Mouse (Mus musculus) bone marrow, adult 2 months (tissue): Measurements from ENCODE around the gene Ikbke. TPM values are rescaled to one million over a fixed set of nuclear protein-coding genes. Genes with fewer than 3 reads are reported as not detected.

Source experiments
- H3K27ac ChIP-seq: fragments of 200-500 bp; 2 replicates; pipeline ENCODE4 v1.5.1; 2012; ENCODE audit warnings: low read depth, mild to moderate bottlenecking, control low read depth, inconsistent platforms, low read length; ENCODE audit not compliant: control insufficient read depth, poor library complexity, insufficient read depth
- H3K4me1 ChIP-seq: fragments of 200-500 bp; 2 replicates; pipeline ENCODE4 v1.6.1; 2011; ENCODE audit warnings: low read length; ENCODE audit not compliant: control insufficient read depth, insufficient read depth
- H3K4me3 ChIP-seq: fragments of 200-500 bp; replicated peaks from 2 replicates; pipeline ENCODE3; 2011; ENCODE audit warnings: mild to moderate bottlenecking, low read depth, low read length, control low read depth; ENCODE audit not compliant: control insufficient read depth
- CTCF ChIP-seq: fragments of 200-500 bp; IDR thresholded peaks from 2 replicates; pipeline ENCODE4 v1.5.1; 2011; ENCODE audit warnings: low read length, control low read depth; ENCODE audit not compliant: control insufficient read depth, insufficient read depth
- POLR2A ChIP-seq: fragments of 200-500 bp; IDR thresholded peaks from 2 replicates; pipeline ENCODE4 v1.6.1; 2011; ENCODE audit warnings: low read depth, mild to moderate bottlenecking, control low read depth, low read length, borderline replicate concordance; ENCODE audit not compliant: control insufficient read depth
- WGBS: fragments of 180-500 bp; shearing (Covaris S2); methylation state at CpG from one replicate; pipeline ENCODE4 v1.1.7; 2018; 5-methylcytosine and 5-hydroxymethylcytosine counted together
- polyA plus RNA-seq: library from polyadenylated mRNA; stranded (reverse); fragments of >200 nt; gene quantifications from 2 replicates; pipeline ENCODE4 v1.2.4, GENCODE M21; 2011; ENCODE audit warnings: low replicate concordance; ENCODE audit not compliant: missing spikeins, insufficient read depth, insufficient read length

The Ikbke gene
- polyA plus RNA-seq, 1 experiment, result 40.9 TPM

DNA sequence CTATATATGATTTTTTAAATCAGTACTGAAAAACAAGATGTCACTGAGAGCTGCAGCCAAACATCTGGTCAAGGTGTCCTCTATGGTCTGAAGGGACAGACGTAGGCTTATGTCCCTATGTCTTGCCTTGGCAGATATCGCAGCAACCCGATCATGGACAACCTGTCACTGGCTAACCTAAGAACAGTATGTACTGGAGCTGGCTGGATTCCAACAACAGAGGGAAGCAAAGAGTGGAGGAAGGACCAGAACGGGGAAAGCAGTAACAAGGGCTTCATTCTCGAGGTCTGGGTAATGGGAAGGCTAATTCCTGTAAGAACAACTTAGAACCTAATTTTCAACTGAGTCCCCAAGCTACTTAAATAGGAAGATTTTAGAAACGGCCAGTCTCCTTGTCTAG, 9.5 kb upstream of the Ikbke start:
- peaks cover 6% of the 10 kb centered on the region for H3K4me1 ChIP-seq
- H3K4me3 ChIP-seq, result no peak overlapping the region
- TF ChIP-seq CTCF (no peak), POLR2A (no peak)
- H3K27ac ChIP-seq, result no peak overlapping the region
- WGBS, result 73% methylated on average over 6 of the region's 6 CpGs

DNA sequence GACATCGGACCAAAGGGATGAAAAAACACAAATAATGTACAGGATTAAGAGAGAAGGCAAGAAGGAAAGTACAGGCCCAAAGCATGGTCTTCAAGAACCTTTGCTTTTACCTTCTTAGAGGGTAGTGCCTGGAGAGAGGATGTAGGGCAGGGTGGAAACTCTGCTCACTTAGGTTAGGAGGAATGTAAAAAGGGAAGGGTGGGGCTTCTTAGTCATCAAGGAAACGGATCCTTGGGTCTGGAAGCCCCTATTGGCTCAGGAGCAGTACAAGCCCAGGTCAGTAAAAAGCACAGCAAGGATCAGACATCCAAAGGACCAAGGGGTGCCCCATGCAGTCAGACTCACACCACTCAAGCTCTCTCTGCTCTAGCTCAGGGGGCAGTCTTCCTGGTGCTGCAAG, 7.9 kb upstream of the Ikbke start:
- H3K4me1 ChIP-seq, result peaks cover 6% of the 10 kb centered on the region
- no peak for TF ChIP-seq POLR2A
- no peak for TF ChIP-seq CTCF
- 39% methylated on average over 2 of the region's 2 CpGs for WGBS
- H3K4me3 ChIP-seq, result no peak overlapping the region
- H3K27ac ChIP-seq, result 0 out of 2 replicates have a peak overlapping the region, but pooled peaks have one; percentile 23

DNA sequence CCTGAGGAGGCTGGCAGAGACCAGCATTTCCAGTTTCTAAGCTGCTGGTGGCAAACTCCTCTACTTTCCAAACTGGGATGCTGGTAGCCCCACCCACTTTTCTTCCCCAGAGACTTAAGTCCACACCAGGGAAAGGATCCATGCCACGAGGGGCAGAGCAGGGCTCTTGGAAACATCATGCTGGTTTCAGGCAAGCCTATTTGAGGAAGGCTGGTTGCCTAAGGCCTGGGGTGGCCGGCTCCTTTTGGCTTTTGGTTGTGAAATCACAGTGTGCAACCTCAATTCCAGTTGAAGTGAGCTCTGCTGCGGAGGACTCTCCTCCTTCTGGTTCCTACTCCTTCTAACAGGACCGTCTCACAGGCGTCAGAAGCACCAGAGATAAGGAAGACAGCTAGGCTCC, 7.4 kb upstream of the Ikbke start:
- TF ChIP-seq POLR2A (no peak), CTCF (no peak)
- no peak overlapping the region; the same call in 1 of the 2 replicates for H3K27ac ChIP-seq
- 30% methylated on average over 5 of the region's 5 CpGs for WGBS
- peaks cover 6% of the 10 kb centered on the region for H3K4me1 ChIP-seq
- no peak overlapping the region for H3K4me3 ChIP-seq

DNA sequence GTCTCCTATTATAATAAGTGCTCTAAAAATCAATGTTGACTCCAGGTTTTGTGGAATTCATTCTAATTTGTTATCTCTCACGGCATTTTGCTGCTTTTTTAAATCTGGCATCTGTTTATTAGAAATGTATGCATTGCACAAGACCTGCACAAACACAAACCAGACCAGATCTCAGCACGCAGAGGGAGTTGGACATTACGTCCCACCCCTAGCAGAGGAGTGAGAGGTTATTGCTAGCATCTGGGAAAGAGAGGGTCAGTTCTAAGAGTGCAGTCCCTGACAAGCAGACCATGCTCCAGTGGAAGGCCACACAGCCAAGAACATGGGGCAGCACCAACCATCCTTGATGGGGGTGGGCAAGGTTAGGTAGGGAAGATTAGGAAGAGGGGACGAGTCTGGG, 5.2 kb upstream of the Ikbke start:
- no peak overlapping the region for H3K4me3 ChIP-seq
- H3K4me1 ChIP-seq, result peaks cover 6% of the 10 kb centered on the region
- H3K27ac ChIP-seq, result no peak overlapping the region
- TF ChIP-seq POLR2A (no peak), CTCF (no peak)
- 81% methylated on average over 4 of the region's 4 CpGs for WGBS

DNA sequence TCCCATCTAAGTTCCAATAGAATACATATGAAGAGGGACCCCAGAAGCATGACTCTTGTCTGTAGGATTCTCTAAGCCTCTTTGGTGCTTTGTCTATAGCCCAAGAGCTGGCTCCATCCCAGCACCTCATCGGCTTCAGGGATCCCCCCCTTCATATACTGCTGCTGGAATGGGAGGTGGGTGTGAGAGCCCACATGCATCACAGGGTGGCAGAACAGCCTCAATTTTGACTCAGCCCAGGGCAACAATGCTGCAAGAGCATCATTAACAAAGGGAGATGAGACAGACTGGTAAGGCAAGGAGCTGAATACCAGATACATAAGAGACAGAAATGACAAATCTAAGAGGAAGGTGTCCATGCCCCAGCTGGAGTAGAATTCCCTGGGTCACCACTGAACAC, 4.8 kb upstream of the Ikbke start:
- TF ChIP-seq POLR2A (no peak), CTCF (no peak)
- 80% methylated on average over 1 of the region's 1 CpGs for WGBS
- Histone ChIP-seq H3K4me3 (no peak overlapping the region), H3K27ac (no peak overlapping the region), H3K4me1 (peaks cover 6% of the 10 kb centered on the region)

DNA sequence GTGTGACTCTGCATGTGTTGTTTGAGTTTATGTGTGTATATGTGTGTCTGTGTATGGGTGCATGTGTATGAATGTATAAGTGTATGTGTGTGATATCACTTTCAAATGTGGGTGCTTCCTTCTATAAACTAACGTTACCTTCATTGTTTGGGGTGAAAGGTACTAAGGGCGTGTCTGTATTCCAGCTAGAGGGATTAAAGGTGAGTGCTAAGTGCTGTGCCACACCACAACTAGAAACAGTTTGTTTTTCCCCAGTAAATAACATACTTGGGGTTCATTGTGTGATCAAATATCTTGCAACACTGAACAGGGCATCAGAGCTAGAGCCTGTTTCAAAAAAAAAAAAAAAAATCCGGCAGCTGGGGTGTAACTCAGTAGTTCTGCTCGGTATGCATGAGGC, 2.3 kb upstream of the Ikbke start:
- TF ChIP-seq CTCF, result no peak
- no peak for TF ChIP-seq POLR2A
- Histone ChIP-seq H3K4me3 (no peak overlapping the region), H3K27ac (no peak overlapping the region), H3K4me1 (peaks cover 6% of the 10 kb centered on the region)
- 68% methylated on average over 4 of the region's 4 CpGs for WGBS

DNA sequence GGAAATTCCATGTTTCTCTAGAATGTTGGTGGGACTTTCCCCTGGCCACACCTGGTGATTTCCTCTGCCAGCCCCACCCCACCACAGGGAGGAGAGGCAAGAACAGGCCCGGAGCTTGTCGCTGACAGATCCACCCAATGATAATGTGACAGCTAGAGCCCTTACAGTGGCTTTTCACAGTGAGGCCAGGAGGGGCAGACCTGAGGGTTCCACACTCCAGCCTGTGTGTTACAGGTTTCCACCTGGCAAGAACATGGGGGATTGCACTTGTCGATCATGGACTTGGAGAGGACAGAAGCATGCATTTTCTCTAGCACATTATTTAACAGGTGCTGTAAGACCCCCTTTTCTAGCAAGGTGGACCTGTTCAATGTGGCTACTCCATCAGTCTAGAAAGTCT, 874 bp upstream of the Ikbke start:
- H3K27ac ChIP-seq, result no peak overlapping the region
- TF ChIP-seq CTCF, result 0 out of 2 replicates have a peak, but pooled peaks have one; percentile 7
- TF ChIP-seq POLR2A, result no peak
- 29% methylated on average over 3 of the region's 3 CpGs for WGBS
- no peak overlapping the region for H3K4me3 ChIP-seq
- H3K4me1 ChIP-seq, result peaks cover 3% of the 10 kb centered on the region

DNA sequence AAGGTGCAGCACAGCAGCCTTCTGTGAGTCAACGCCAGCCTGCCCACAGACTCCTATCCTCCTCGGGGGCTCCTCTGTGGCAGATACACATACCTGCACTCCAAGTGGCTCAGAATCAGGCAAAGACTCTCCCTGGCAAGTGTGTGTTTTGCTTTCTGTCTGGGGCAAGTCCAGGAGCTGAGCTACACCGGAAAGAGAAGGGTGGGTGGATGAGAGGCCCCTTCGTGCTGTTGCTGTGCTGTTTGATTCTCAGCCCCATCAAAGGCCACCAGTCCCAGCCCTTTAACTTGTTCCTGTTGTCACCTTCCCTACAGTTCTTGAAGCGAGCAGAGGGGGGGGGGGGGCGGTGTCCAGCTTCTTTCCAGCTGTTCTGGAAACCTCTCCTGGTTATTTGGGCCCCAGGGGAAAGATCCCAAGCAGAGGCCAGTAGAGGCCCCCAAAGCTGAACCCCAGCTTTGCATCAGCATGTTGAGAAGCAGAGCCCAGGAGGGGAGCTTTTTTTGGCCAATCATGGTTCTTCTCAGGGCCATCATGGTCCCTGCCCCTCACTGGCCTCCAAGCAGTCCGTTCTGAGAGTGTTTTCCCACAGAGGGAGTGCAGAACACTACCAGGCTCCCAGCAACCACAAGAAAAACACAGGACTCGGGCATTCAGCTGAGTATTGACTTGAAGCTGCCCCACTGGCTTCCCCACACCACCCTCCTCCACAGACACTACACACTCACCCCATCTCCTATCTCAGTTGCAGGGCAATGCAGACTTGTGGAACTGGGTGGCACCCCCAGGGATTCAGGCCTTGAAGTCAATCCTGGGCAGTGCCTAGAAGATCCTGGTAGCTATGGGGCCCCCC, 575 bp downstream of the Ikbke start:
- Histone ChIP-seq H3K4me1 (peaks cover 3% of the 10 kb centered on the region), H3K27ac (peak overlapping the region; percentile 58), H3K4me3 (peak overlapping the region; percentile 79)
- no peak for TF ChIP-seq CTCF
- TF ChIP-seq POLR2A, result no peak
- WGBS, result 10% methylated on average over 8 of the region's 8 CpGs

DNA sequence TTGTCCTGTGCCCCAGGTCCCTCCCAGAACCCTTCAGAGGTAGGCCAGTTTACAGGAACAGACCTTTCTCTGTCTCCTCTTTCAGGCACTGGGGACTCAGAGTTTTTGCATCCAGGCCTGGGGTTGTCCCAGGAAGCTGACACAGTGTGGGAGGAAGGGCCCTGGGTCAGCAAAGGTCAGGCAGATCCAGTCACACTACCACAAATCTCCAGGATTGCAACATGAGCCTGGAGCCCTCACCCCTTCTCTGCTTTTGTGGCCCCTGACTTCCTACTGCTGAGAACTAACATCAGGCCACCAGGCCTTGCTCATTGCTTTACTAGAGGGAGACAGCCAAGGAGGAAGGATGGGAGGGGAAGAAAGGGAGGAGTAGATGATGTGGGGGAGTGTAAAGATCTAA, 2.6 kb downstream of the Ikbke start:
- Histone ChIP-seq H3K4me1 (peaks cover 3% of the 10 kb centered on the region), H3K27ac (peak overlapping the region; percentile 33), H3K4me3 (no peak overlapping the region)
- no peak for TF ChIP-seq CTCF
- TF ChIP-seq POLR2A, result no peak

DNA sequence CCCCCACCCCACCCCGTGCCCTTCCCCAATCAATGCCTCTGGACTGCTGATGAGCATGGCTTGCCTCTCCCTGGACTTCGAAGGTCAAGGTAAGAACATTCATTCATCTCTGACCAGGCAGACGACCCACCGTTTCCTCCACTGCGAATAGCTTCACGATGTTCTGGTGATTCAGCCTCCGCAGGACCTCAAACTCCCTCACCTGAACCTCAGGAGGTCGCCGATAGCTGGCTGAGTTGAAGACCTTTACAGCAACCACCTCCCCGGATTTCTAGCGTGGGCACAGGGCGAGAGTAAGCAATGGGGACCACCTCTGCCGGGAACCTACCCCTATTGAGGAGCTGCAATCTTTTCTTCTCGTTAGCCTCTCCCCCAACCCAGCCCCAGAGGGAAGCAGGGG, 3.8 kb downstream of the Ikbke start:
- H3K27ac ChIP-seq, result peak overlapping the region; percentile 7

More for the DNA sequence above, 3.8 kb downstream of the Ikbke start:
- WGBS, result 79% methylated on average over 14 of the region's 14 CpGs
- H3K4me1 ChIP-seq, result peaks cover 3% of the 10 kb centered on the region
- H3K4me3 ChIP-seq, result no peak overlapping the region
- TF ChIP-seq CTCF, result no peak
- no peak for TF ChIP-seq POLR2A
